Mouse (Mus musculus): ENCODE measurements around the gene Nfib.

GRCm38 (mm10) chr4:82288138-82288537, 417.4 kb downstream of the Nfib start:
- TF ChIP-seq CTCF (IDR thresholded peaks at IDR 0.05; ENCODE audit: borderline replicate concordance, insufficient read depth, low read depth, low read length) = no peak
- no peak for TF ChIP-seq POLR2A (IDR thresholded peaks at IDR 0.05; ENCODE audit: borderline replicate concordance, insufficient read depth, low read length)
